Mouse (Mus musculus) urinary bladder, postnatal 4 days (tissue): ENCODE measurements at regions not wholly inside any gene's neighbourhood (a gene's known extent, or its start where the extent isn't known, plus 50 kb on each side); places are given as distances from the start of the nearest gene placed in this dataset.

ENCODE experiments used
- DNase-seq, 2 experiments: peaks; one replicate each; pipeline ENCODE4 v3.0.0; 2021 to 2022; ENCODE audit warnings: low spot score in 2 of 2

DNA sequence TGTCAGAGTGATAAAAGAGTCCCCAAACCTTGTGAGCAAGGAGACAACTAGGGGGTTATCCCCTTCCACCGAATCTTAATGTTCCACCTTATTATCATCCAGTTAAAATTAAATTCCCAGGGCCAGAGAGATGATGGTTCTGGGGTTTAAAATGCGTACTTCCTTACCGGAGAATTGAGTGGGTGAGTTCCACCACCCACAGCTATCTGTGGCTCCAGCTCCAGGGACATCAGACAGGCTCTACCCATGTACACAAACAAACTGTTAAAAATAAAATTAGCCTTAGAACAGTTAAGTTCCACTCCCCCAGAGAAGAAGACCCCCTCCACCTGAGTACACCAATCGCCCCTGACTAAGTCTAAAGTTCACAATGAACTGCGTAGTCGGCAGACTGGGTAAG lies 52.0 kb upstream of the Mgat5 start:
- DNase-seq = no peak

DNA sequence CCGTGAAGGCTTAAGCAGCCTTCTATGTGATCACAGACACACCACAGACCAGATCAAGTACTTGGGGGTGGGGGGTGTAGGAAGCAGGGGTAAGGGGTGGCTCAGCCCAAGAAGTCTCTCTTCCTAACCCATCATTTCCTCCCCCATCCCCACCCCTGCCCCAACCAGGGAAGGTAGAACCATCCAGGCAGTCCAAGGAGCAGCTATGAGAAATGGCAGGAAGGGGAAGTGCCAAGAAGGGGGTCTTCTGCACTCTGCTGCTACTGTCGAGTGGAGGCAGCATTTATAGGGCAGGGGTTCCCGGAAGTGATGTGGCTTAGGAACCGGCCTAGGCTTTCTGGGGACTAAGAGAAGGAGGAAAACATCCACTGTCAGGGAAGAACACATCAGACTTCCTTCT lies 69.3 kb upstream of the Mgat5 start:
- DNase-seq = no peak

DNA sequence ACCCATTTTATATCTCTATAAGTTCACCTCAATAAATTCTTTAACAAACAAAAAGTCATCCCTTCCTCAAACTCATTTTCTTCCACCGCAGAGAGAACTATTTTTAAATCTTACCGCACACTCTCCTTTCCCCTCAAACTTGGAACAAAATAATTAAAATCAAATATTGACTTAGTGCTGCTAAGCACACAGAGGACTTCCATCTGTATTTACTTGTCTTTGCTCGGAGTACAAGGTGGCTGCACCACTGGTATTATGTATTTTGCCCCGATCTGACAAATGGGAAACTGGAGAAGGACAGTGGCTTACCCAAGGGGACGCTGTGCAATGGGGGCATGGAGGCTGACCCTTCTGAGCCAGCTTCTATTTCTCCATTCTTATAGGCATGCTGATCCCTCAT lies 72.9 kb upstream of the Mgat5 start:
- no peak for DNase-seq

DNA sequence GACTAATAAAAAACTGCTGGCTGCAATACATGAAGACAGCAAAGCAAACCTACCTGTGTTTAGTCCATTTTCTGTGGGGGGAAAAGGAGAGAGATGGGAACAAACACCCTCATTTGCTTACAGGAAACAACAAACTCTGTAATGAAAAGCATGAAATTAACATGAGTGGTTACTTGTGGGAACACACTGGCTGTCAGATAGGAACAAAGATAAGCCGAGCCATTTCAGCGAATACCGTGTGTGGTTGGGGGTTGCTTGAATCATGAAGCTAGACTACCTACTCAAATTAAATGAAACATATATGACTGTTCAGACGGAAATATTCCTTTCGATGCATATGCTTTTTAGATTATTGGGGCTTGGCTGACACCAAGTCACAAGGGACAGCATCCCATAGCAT lies 80.0 kb upstream of the Mgat5 start:
- no peak for DNase-seq

DNA sequence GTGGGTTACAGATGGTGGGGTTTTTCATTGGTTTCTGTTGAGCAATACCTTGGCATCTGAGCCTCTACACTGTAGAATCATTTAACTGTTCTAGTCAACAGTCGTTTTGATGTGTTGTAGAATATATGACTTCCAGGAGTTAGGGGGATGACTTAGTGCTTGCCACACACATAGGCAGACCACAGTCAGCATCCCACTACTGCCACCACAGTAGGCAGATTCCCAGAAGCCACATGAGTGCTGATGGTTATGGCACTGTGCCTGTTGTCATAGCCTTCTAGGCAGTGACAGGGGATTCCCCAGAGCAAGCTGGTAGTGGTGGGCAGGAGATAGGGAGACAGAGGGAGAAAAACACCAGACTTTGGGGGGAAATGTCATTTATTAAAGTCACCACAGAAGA lies 86.8 kb upstream of the Mgat5 start:
- DNase-seq = no peak

DNA sequence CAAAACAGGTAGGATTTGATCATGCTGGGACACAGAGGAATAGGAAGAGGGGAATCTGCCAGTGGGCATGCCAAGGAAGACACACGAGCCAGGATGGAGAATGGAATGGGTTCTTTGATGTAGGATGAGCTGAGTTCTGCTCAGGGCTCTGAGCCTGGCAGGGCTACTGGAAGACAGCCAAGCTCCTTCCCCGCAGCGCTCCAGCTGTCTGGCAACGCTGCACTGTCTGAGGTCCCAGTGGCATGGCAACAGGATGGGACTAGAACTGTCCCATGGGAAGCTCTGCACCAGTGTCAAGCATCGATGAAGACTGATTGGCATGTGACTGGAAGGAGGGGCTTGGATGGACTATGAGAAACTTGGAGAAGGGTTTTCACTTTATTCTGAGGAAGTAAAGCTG lies 97.3 kb upstream of the Mgat5 start:
- DNase-seq = no peak

DNA sequence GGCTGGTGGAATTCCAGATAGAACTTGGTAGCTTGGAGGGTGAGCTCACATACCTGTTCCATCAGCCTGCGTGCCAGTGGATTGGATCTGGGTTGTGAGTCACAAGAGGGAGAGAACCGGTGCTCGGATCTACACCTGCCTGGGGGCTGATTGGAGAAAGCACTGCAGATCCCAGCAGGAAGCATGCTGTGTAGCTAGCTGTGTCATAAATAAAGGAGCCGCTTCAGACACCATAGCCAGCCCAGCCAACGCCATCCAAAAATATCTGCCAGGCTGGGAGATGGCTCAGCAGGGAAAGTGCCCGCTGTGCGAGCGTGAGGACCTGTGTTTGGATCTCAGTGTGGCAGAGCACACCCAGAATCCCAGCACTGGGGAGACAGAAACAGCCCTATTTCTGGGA lies 99.0 kb upstream of the Mgat5 start:
- DNase-seq = no peak

DNA sequence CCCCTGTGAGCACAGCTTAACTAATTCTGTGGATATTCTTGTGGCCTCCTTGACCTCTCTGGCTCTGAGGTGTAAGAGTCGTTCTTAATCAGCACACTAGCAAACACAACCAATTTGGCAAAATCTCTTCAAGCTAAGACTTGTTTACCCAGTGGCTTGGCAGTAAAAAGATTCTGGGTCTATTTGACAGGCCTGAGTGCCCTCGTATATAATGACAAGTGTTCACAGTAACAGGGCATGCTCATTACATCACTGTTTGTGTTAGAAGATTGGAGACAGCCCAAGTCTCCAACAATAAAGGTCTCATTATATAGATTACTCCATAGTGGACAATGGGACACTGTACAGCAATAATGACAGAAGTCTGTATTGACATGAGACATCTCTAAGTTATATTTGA lies 101.2 kb upstream of the Mgat5 start:
- DNase-seq = no peak

DNA sequence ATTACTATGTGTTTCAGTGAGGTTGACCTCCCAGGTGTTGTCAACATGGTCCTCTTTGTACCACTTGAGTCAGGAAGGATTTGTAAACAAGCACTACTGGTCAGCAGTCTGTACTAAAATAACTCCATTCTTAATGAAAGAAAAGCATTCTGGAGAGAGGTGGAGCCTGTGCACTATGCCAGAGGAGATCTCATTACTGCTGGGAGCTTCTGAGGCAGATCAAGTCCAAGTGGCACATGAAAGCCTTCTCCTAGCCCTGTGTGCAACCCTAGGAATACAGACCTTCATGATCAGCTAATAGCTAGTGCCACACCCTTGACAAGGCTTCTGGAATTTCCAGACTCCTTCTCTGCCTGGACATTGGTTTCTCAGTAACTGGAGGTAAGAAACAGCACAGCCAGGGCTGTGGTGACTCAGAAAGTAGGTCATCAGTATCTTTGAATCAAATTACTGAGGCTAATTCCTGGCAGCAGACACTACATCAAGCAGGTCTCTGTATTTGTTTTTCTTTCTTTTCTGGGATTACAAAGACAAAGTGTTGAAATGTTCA lies 105.9 kb upstream of the Mgat5 start:
- DNase-seq = no peak

DNA sequence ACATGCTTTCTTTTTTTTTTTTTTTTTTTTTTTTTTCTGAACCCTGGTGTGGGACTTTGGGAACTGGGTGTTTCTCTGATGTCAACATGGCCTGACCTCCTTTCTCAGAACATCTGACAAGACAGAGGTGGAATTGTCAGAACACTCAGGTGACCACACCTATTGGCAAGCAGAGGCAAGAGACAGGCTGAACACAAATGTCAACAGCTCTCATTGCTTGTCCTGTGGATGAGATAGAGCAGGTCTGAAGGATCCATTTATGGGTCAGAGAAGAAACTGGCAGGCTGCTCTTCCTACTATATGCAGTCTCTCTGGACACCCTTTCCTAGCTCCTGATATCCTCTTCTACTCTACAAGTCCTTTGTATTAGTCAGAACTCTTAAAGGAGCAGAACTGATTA lies 117.2 kb upstream of the Mgat5 start:
- no peak for DNase-seq

DNA sequence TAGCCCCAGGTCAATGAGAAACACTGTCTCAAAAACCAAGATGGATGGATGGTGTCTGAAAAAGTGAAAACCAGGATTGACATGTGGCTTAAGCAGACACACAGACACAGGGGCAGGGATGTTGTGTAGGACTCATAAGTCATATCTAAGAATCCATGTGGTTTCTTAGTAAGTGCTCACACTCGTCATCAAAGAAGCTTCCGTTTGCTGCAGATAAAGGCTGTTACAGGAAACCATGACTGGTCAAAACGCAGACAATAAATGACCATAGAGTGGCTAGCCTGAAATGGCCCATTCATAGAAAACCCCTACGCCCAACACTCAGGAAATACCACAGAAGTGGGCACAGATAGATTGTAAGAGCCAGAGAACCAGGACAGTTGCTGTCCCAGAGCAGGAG lies 118.8 kb upstream of the Mgat5 start:
- DNase-seq = no peak

DNA sequence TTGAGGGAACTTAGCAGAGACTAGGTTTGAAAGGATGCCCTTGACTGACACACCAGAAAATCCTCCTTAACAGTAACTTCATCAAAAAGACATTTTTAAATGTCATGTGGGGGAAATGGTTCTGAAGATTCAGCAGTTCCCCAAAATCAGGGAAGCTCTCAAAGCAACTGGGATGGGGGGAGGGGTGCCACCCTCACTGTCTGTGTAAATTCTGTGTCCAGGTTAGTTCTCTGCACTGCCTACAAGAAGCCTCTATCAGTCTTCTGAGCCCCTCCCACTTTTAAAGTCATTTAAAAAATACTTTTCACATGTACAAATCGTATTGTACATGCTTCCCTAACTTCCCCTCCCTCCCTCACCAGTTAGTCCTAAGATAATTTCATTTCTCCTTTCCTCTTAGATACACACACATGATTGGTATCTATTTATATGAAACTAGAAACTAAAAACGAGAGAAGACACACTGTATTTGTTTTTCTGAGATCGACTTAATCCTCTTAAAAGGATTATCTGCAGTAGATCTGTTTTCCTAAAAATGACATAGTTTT lies 121.0 kb upstream of the Mgat5 start:
- DNase-seq = no peak

DNA sequence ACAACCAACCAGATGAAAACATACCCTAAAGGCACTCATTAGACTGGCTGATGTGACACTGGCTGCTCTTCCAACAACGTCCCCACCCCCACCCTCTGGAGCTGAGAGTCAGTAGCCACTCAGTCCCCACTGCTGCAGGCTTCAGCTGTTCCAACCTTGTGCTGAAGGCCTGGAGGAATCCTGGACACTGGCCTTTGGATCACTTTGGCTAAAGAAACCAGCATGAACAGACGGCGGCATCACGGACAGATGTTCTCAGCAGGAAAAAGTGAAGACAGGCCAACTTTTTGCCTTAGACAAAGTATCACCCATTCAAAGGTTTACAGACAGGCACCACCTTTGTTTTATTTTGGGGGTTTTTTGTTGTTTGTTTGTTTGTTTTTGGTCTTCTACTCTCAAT lies 125.8 kb upstream of the Mgat5 start:
- DNase-seq = no peak

DNA sequence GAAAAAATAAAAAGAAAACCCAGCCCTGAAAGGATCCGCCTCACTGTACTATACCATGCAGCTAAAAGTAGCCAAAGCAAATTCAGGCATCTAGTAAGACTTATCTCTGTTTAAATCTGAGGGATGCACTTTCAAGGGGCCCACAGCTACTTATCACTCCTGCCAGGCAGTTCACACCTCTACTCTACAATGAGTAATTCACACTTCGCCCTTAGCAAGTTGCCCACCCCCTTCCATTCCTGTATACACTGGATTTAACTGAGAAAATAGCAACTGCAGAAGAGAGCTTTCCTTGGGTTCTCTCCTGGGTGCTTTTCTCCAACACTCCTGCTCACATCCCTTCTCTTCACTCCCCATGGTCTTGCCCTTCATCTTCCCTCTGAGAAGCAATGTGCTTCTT lies 142.4 kb upstream of the Mgat5 start:
- DNase-seq = no peak

DNA sequence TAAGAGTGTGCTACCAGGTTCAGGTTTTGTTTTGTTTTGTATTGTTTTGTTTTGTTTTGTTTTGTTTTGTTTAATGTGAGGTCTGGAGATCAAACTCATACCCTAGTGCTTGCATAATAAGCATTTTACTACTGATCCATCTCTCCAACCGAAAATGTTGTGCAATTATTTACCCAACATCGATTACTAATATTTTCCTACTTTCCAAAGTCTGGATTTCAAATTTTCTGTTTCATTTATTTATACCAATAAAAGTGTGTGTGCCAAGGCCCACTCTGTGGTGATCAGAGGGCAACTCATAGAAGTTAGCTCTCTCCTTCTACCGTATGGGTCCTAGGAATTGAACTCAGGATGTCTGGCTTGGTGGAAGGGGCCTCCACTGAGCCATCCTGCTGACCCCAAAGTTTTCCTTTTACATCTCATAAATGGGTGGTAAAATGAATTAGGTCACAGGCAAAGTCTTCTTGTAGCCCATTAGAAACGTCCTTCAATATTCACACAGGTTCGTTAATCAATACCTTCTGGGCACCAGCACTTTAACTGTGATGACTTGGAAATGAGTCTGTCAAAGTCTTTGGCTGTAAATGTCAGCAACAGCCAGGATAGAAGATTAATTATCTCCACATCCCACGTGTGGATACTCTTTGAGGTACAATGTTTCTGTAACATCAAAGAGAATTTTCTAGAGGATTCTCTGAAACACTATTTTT lies 158.9 kb upstream of the Mgat5 start:
- DNase-seq = no peak

DNA sequence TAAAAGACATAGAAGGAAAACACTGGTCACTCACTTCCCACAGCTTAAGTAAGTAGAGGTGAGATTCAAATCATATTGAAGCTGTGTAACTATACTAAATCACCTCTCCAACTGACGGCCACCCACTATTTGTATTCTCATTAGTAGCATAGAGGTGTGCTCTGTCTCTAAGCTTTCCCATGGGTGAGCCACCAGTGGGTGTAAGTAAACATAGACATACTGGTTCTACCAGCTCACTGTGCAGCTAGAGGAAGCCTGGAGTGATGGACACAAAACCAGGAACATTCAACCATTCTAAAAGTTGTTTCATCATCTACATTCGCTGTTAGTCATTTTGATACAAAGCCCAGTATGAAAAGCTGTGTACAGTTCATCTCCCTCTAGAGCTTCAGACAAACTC lies 170.1 kb upstream of the Mgat5 start:
- no peak for DNase-seq

DNA sequence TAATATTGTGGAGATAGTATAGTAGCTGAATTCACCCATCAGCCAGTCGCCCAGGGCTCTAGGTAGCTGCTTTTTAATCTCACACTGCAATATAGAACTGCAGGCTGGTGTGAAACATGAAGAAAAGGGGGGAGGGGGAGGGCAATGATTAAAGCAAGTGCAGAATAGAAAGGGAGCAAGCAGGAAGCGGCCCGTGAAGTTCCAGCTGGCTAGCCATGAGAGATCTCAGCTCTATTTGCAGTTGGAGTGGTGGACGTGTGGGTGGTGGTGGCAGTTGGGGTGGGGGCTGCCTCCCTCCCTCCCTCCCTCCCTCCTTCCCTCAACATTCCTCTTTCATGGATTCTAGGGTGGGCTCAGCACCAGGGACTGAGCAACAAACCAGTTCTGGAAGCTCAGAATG lies 173.3 kb upstream of the Mgat5 start:
- DNase-seq = no peak

DNA sequence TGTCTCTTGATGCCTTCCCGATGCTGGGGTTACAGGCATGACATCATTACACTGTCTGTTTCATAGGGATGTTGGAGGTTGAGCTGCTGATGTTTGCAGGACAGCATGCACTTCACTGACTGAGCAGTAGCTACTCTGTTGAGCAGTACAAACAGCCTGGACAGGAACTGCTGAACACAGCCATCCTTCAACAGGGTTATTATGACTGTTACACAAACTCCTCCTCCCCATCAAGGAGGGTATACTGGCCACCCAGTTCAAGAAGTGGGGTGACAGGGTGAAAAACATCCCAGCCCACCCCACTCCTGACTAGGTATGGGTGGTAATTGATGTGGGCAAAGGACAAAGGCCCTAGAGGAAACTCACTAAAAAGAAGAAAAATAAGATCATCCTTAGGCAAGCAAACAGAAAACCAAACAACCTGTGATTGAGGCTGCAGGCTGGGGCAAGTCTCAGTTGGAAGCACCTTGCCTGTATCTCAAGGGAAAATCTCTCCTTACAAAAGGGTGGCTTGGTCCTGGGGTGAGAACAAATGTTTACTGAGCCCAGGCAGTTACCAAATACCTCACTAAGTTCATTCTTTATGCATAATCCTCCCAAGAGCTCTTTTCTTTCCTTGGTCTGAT lies 175.8 kb upstream of the Mgat5 start:
- DNase-seq = no peak

DNA sequence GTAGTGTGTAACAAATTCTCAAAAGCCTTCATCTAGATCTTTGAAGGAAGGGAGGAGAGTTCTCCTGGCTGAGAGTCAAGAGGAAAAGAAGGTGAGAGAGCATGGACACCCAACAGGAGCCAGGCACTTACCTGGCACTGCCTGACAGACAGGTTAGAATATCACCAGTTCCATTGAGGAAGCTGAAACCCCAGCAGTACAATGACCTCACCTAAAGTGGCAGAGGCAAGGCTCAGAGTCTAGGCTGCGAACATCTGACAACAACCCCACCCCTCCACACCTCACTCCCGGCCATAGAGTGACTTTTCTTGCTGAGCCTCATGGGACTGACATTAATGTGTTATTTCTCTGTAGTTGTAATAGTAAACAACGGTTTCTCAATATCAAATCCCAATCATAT lies 181.7 kb upstream of the Mgat5 start:
- no peak for DNase-seq

DNA sequence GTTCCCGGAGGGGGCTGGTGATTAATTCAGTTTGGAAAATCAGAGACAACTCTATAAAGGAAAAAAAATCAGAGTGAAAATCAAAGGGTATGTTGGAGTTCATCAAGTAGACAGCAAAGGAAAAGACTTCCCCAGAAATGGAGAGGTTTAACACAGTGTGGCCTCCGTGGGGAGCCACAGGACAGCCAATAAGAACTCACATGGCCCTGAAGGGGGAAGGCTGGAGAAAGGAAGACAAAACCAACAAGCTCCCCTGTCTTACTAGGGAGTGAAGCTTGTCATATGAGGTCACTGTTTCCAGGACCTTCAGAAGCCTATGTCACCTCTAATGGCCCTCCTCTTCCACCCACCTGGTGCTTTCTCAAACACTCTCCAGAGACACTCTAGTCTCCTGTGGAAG lies 187.1 kb upstream of the Nckap5 start:
- no peak for DNase-seq

DNA sequence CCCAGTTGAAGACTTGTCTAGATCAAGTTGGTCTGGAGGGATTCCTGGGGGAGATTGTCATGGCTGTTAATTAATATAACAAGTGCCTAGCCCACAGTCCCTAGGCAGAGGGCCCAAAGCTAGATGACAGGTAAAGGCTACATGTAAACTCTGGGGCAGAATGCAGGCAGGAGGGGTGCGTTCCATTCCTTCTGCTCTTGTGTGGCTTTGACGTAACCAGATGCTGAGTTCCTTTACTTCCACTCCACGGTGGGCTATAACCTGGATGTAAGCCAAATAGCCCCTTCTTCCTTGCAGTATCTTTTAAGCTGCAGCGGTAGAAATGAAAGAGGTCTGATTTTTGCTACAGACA lies 185.3 kb upstream of the Nckap5 start:
- no peak for DNase-seq

DNA sequence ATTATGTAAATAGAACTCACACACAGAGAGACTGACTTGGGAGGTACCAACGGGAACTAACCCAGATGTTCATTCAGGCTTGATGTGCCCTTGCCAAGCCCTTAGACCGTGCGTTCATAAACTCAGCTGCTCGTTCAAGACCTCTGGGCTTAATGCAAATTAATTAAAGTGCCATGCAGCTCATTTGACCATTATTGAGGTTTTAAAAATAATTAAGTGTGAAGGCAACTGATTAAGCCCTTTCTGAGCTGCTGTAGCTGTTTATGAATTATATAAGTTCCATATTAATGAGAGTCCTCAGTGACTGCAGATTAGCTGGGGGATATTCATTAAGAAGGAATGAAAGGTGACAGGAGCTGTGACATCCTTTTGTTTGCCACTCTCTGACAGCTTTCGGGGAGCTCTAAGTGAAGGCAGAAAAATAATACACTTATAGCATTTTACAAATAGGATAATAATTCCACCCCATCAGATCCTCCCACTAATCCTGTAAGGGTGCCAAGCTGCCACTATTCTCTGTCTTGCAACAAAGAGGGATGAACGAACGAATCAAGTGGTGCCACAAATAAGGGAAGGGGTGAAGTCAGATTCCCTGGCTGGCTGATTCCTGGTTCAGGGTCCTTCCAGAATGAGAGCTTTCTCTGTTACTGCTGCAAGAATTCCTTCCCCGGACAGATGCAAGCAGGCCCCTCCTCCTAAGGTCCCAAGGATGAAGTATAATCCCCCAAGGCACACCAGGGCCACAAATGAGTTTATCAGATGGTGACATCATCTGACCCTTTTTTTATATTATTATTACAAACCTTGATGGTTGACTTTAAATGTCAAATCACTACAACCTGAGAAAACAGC lies 184.7 kb upstream of the Nckap5 start:
- no peak for DNase-seq

DNA sequence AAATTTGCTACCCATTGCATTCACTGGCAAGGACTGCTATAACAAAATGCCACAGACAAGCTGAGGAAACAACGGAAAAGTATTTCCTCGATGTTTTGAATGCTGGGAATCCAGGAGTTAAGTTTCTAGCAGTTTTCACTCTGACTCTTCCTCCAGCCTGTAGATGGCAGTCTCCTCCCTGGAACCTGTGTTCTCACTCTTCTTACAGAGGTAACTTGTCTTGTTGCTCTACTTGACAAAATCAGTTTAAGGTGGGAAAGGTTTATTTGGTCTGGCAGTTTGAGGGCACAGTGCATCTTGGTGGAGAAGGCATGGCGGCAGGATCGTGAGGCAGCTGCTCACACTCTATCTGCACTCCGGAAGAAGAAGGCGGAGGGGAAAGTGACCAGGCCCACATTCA lies 181.3 kb upstream of the Nckap5 start:
- DNase-seq = no peak
